8 mouse cellular contexts compared by ENCODE assay signal in genomic region chr14:11775204-11775603, GRCm38 (mm10).
DNase-seq lines count a peak whose midpoint lies in the region; ATAC-seq lines count a peak whose summit lies in the region.

No protein-coding gene starts in this region.

- 11% methylated on average over 11 of the region's 11 CpGs for WGBS in forebrain, embryonic 15.5 days
- WGBS in hindbrain, embryonic 10.5 days = 32% methylated on average over 11 of the region's 11 CpGs
- 10% methylated on average over 11 of the region's 11 CpGs for WGBS in midbrain, embryonic 10.5 days

- no peaks in the 10 kb centered on the region for H3K36me3 ChIP-seq in forebrain, embryonic 15.5 days
- H3K36me3 ChIP-seq in hindbrain, embryonic 10.5 days = no peaks in the 10 kb centered on the region
- no peaks in the 10 kb centered on the region for H3K36me3 ChIP-seq in midbrain, embryonic 10.5 days

- no peak overlapping the region; the same call in 1 of the 2 replicates for H3K9ac ChIP-seq in forebrain, embryonic 15.5 days (replicated peaks)

- no peaks in the 10 kb centered on the region for H3K9me3 ChIP-seq in forebrain, embryonic 15.5 days
- no peaks in the 10 kb centered on the region for H3K9me3 ChIP-seq in hindbrain, embryonic 10.5 days
- no peaks in the 10 kb centered on the region for H3K9me3 ChIP-seq in midbrain, embryonic 10.5 days (replicated peaks)

- ATAC-seq in cerebellum, adult (ENCODE audit: insufficient number of reproducible peaks, low FRiP score, low TSS enrichment) = peak; percentile 36; the same call in 1 of the 2 replicates
- ATAC-seq in forebrain, embryonic 15.5 days (replicated peaks) = 0 out of 2 replicates have a peak, but pooled peaks have one; percentile 19
- no peak for ATAC-seq in erythroid progenitor cell, adult 5-6 weeks (replicated peaks; ENCODE audit: low FRiP score, poor library complexity, severe bottlenecking)

- intact Hi-C loops in left cerebral cortex, postnatal 36 days (cut with DNase I) = no loop called here

- no peak overlapping the region for H3K4me2 ChIP-seq in forebrain, embryonic 15.5 days (replicated peaks)

- H3K4me3 ChIP-seq in forebrain, embryonic 15.5 days = no peak overlapping the region
- H3K4me3 ChIP-seq in hindbrain, embryonic 10.5 days = 0 out of 2 replicates have a peak overlapping the region, but pooled peaks have one; percentile 2
- H3K4me3 ChIP-seq in midbrain, embryonic 10.5 days = peak overlapping the region; percentile 25

- DNase-seq in adrenal gland, adult (ENCODE audit: inconsistent age in 2 of 2, low spot score in 1 of 2) = peak; percentile 69 to 92
- DNase-seq in hindbrain, embryonic 10.5 days (ENCODE audit: low spot score) = peak; percentile 40
- peak; percentile 25 to 36 for DNase-seq in left cerebral cortex, postnatal 36 days (ENCODE audit: low spot score in 2 of 2)
- peak; percentile 58 for DNase-seq in midbrain, embryonic 10.5 days (ENCODE audit: low spot score)
- DNase-seq in thymus, postnatal 36 days = no peak

- H3K4me1 ChIP-seq in forebrain, embryonic 15.5 days = peaks cover 15% of the 10 kb centered on the region
- peaks cover 32% of the 10 kb centered on the region for H3K4me1 ChIP-seq in hindbrain, embryonic 10.5 days (replicated peaks)
- H3K4me1 ChIP-seq in midbrain, embryonic 10.5 days = peaks cover 39% of the 10 kb centered on the region

- no peak overlapping the region; the same call in 1 of the 2 replicates for H3K27ac ChIP-seq in forebrain, embryonic 15.5 days (replicated peaks)
- H3K27ac ChIP-seq in hindbrain, embryonic 10.5 days = peak overlapping the region; percentile 24
- peak overlapping the region; percentile 77 for H3K27ac ChIP-seq in midbrain, embryonic 10.5 days (replicated peaks)

- no peaks in the 10 kb centered on the region for H3K27me3 ChIP-seq in forebrain, embryonic 15.5 days
- H3K27me3 ChIP-seq in hindbrain, embryonic 10.5 days (ENCODE audit: insufficient read depth, poor library complexity, severe bottlenecking) = no peaks in the 10 kb centered on the region
- no peaks in the 10 kb centered on the region for H3K27me3 ChIP-seq in midbrain, embryonic 10.5 days (ENCODE audit: low read depth, poor library complexity, severe bottlenecking)

Comparison
In these comparisons a context has a peak if more than half of its experiments do, and no peak if none do; other contexts are left out.
1. DNase-seq: peak in adrenal gland, adult (2 of 2), hindbrain, embryonic 10.5 days (single experiment), left cerebral cortex, postnatal 36 days (2 of 2) and midbrain, embryonic 10.5 days (single experiment); none in thymus, postnatal 36 days (0 of 2).